Mouse (Mus musculus) urinary bladder, postnatal 4 days (tissue): Measurements from ENCODE around the gene Tas2r137.
A peak's percentile ranks its signal among the peaks of the same experiment; 100 is the strongest.

ENCODE experiments used
- DNase-seq, 2 experiments: peaks; one replicate each; pipeline ENCODE4 v3.0.0; 2021 to 2022; ENCODE audit warnings: low spot score in 2 of 2

Tas2r137 gene

GRCm38 (mm10) chr6:40490933-40491332 lies at the start of gene Tas2r137:
Gene Tas2r137, plus strand, starts transcription at chr6:40491233.
- DNase-seq, result no peak

- DNase-seq, result no peak
These were observed 49.8 kb upstream of the Tas2r137 start for GRCm38 (mm10) chr6:40441276-40441675.

GRCm38 (mm10) chr6:40441755-40442154 lies 49.3 kb upstream of the Tas2r137 start:
- DNase-seq, result no peak

- DNase-seq, result no peak
These were observed 47.6 kb upstream of the Tas2r137 start for GRCm38 (mm10) chr6:40443281-40443928.

GRCm38 (mm10) chr6:40448626-40449025 lies 42.4 kb upstream of the Tas2r137 start:
- no peak for DNase-seq

GRCm38 (mm10) chr6:40454436-40455041 lies 36.5 kb upstream of the Tas2r137 start:
- no peak for DNase-seq

- DNase-seq, result no peak
These were observed 25.3 kb upstream of the Tas2r137 start for GRCm38 (mm10) chr6:40465710-40466109.

- peak; percentile 88 to 91 for DNase-seq
These were observed 19.9 kb upstream of the Tas2r137 start, which contains the start of gene Ssbp1 for GRCm38 (mm10) chr6:40470916-40471719. Gene Ssbp1, plus strand, starts transcription at chr6:40471352.

- DNase-seq, result no peak
These were observed 19.4 kb upstream of the Tas2r137 start for GRCm38 (mm10) chr6:40471720-40472010.

- DNase-seq, result no peak
These were observed 14.9 kb upstream of the Tas2r137 start for GRCm38 (mm10) chr6:40476132-40476531.

GRCm38 (mm10) chr6:40479705-40480104 lies 11.3 kb upstream of the Tas2r137 start:
- DNase-seq, result no peak

GRCm38 (mm10) chr6:40482318-40482717 lies 8.7 kb upstream of the Tas2r137 start:
- DNase-seq, result no peak

- no peak for DNase-seq
These were observed 2.2 kb downstream of the Tas2r137 start, which contains the start of gene Tas2r108 for GRCm38 (mm10) chr6:40493229-40493628. Gene Tas2r108, plus strand, starts transcription at chr6:40493529.

- no peak for DNase-seq
These were observed 28.4 kb downstream of the Tas2r137 start, which contains the start of gene Prss37 for GRCm38 (mm10) chr6:40519408-40519807. Gene Prss37, minus strand, starts transcription at chr6:40519508.
